9 mouse cellular contexts compared by ENCODE assay signal in the genomic region with DNA sequence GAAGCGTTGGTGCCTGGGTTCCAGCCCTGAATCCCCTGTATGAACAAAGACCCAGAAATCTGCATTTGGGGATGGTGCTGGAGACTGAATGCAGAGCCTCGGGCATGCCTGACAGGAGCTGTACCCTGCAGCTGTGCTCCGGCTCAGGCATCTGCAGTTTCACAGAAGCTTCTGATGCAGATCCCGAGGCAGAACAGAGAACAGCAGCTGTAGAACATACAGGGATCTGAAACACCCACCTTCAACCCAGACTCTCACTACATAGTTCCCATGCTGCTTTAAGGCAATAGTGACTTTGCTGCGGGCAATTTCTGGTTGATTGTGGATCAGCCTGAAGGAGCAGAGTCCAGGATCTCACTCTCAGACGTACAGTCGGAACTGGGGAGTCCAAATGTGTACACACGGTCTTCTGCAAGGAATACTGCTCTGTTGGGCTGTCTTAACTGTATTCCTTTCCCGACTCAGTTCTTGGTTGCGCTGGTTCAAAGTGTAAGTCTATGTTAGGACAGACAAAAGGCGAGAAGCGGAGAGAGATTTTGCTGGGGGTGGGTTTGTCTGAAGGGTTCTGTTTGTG. TPM values are rescaled to one million over a fixed set of nuclear protein-coding genes. Genes with fewer than 3 reads are reported as not detected.
A peak's percentile ranks its signal among the peaks of the same experiment; 100 is the strongest.
DNase-seq lines count a peak whose midpoint lies in the region; ATAC-seq and TF ChIP-seq lines count a peak whose summit lies in the region.
"Had no signal": no experiment of that assay in that cellular context is flagged by ENCODE, and none has a peak within 500 bp of the region (broad histone marks: within the 10 kb centered on the region; RNA-seq: fewer than 3 reads in every experiment).

No protein-coding gene starts in this region.

- H3K4me2 ChIP-seq in kidney, embryonic 14.5 days (replicated peaks; ENCODE audit: low read depth, low read length): peak overlapping the region; percentile 58
- H3K4me2 ChIP-seq in embryonic facial prominence, embryonic 12.5 days (replicated peaks): peak overlapping the region; percentile 69
- H3K4me2 ChIP-seq in hindbrain, embryonic 16.5 days (ENCODE audit: low read length): peak overlapping the region; percentile 78
- peak overlapping the region; percentile 81 for H3K4me2 ChIP-seq in midbrain, postnatal 0 days (ENCODE audit: low read depth, low read length, poor library complexity, severe bottlenecking)

- no peaks in the 10 kb centered on the region for H3K27me3 ChIP-seq in kidney, embryonic 14.5 days (ENCODE audit: control insufficient read depth, insufficient read depth, low read length)
- no peaks in the 10 kb centered on the region; the same call in 1 of the 2 replicates for H3K27me3 ChIP-seq in embryonic facial prominence, embryonic 12.5 days
- H3K27me3 ChIP-seq in hindbrain, embryonic 16.5 days (replicated peaks; ENCODE audit: control insufficient read depth, insufficient read depth, low read length): no peaks in the 10 kb centered on the region
- no peaks in the 10 kb centered on the region for H3K27me3 ChIP-seq in midbrain, postnatal 0 days (ENCODE audit: insufficient read depth, low read length)

- ATAC-seq in kidney, embryonic 14.5 days (ENCODE audit: low FRiP score, low TSS enrichment): no peak
- no peak for ATAC-seq in embryonic facial prominence, embryonic 12.5 days (ENCODE audit: insufficient number of reproducible peaks, insufficient read depth, low FRiP score, low TSS enrichment)
- ATAC-seq in hindbrain, embryonic 16.5 days: 0 out of 2 replicates have a peak, but pooled peaks have one; percentile 19
- no peak for ATAC-seq in midbrain, postnatal 0 days (ENCODE audit: low FRiP score)
- ATAC-seq in cerebellum, adult (ENCODE audit: insufficient number of reproducible peaks, low FRiP score, low TSS enrichment): no peak

- DNase-seq in kidney, postnatal 10 days: no peak
- DNase-seq in midbrain, postnatal 0 days (ENCODE audit: low spot score): peak; percentile 22
- DNase-seq in urinary bladder, postnatal 10 days (ENCODE audit: low spot score): no peak
- no peak for DNase-seq in adipocyte (ENCODE audit: low spot score)

- 53% methylated on average over 12 of the region's 12 CpGs for WGBS in kidney, embryonic 14.5 days
- WGBS in embryonic facial prominence, embryonic 12.5 days: 37% methylated on average over 12 of the region's 12 CpGs
- WGBS in hindbrain, embryonic 16.5 days: 47% methylated on average over 12 of the region's 12 CpGs
- 42% methylated on average over 12 of the region's 12 CpGs for WGBS in midbrain, postnatal 0 days

- TF ChIP-seq CTCF in midbrain, postnatal 0 days (IDR thresholded peaks at IDR 0.05): no peak

- no peaks in the 10 kb centered on the region for H3K9me3 ChIP-seq in kidney, embryonic 14.5 days (ENCODE audit: control insufficient read depth, low read length)
- no peaks in the 10 kb centered on the region for H3K9me3 ChIP-seq in embryonic facial prominence, embryonic 12.5 days
- H3K9me3 ChIP-seq in hindbrain, embryonic 16.5 days (ENCODE audit: control insufficient read depth, low read length): no peaks in the 10 kb centered on the region
- H3K9me3 ChIP-seq in midbrain, postnatal 0 days (ENCODE audit: low read length): no peaks in the 10 kb centered on the region

- no peaks in the 10 kb centered on the region for H3K36me3 ChIP-seq in kidney, embryonic 14.5 days (ENCODE audit: control insufficient read depth, insufficient read depth, low read length)
- H3K36me3 ChIP-seq in embryonic facial prominence, embryonic 12.5 days: no peaks in the 10 kb centered on the region
- no peaks in the 10 kb centered on the region for H3K36me3 ChIP-seq in hindbrain, embryonic 16.5 days (ENCODE audit: control insufficient read depth, insufficient read depth, low read length)
- no peaks in the 10 kb centered on the region for H3K36me3 ChIP-seq in midbrain, postnatal 0 days (ENCODE audit: insufficient read depth, low read length)

- H3K27ac ChIP-seq in kidney, embryonic 14.5 days (ENCODE audit: low read depth, low read length): peak overlapping the region; percentile 75
- H3K27ac ChIP-seq in embryonic facial prominence, embryonic 12.5 days: peak overlapping the region; percentile 58
- H3K27ac ChIP-seq in hindbrain, embryonic 16.5 days (ENCODE audit: low read depth, low read length): peak overlapping the region; percentile 72
- H3K27ac ChIP-seq in midbrain, postnatal 0 days (ENCODE audit: low read depth, low read length): peak overlapping the region; percentile 74; the same call in 1 of the 2 replicates

- H3K9ac ChIP-seq in kidney, embryonic 14.5 days (ENCODE audit: low read depth, low read length): peak overlapping the region; percentile 32; the same call in 1 of the 2 replicates
- H3K9ac ChIP-seq in embryonic facial prominence, embryonic 12.5 days: 0 out of 2 replicates have a peak overlapping the region, but pooled peaks have one; percentile 8
- H3K9ac ChIP-seq in hindbrain, embryonic 16.5 days (ENCODE audit: low read depth, low read length): peak overlapping the region; percentile 63
- H3K9ac ChIP-seq in midbrain, postnatal 0 days (replicated peaks; ENCODE audit: low read length, poor library complexity, severe bottlenecking): no peak overlapping the region

- H3K4me1 ChIP-seq in kidney, embryonic 14.5 days (ENCODE audit: control insufficient read depth, insufficient read depth, low read length): peaks cover 15% of the 10 kb centered on the region; the same call in 1 of the 2 replicates
- H3K4me1 ChIP-seq in embryonic facial prominence, embryonic 12.5 days: peaks cover 23% of the 10 kb centered on the region
- H3K4me1 ChIP-seq in hindbrain, embryonic 16.5 days (ENCODE audit: control insufficient read depth, insufficient read depth, low read depth, low read length): peaks cover 15% of the 10 kb centered on the region
- H3K4me1 ChIP-seq in midbrain, postnatal 0 days (ENCODE audit: insufficient read depth, low read length): no peaks in the 10 kb centered on the region

- H3K4me3 ChIP-seq in kidney, embryonic 14.5 days (ENCODE audit: low read length): peak overlapping the region; percentile 38; the same call in 1 of the 2 replicates
- H3K4me3 ChIP-seq in embryonic facial prominence, embryonic 12.5 days: peak overlapping the region; percentile 38; the same call in 1 of the 2 replicates
- H3K4me3 ChIP-seq in hindbrain, embryonic 16.5 days (ENCODE audit: low read length): peak overlapping the region; percentile 50
- H3K4me3 ChIP-seq in midbrain, postnatal 0 days (ENCODE audit: low read depth, low read length): peak overlapping the region; percentile 47
- H3K4me3 ChIP-seq: erythroblast, embryonic 14.5 days had no signal

RNA-seq across cellular contexts. Expression of a gene that starts 1.7 kb away (rescaled TPM):
- polyA plus RNA-seq in kidney, embryonic 14.5 days (2014; fragmentation: Nextera tagmentation; extraction: Ambion mirVana): 8.1 and 9.4 TPM in 2 replicates
- polyA plus RNA-seq in embryonic facial prominence, embryonic 12.5 days (2016; fragmentation: Nextera tagmentation; extraction: Ambion mirVana): 4.3 and 5.2 TPM in 2 replicates
- polyA plus RNA-seq in hindbrain, embryonic 16.5 days (2015; fragmentation: Nextera tagmentation; extraction: Ambion mirVana): 12.7 and 14.0 TPM in 2 replicates
- 13.3 and 15.7 TPM in 2 replicates for total RNA-seq in midbrain, postnatal 0 days (2014; rRNA removed)
- polyA plus RNA-seq in midbrain, postnatal 0 days (2015; fragmentation: Nextera tagmentation; extraction: Ambion mirVana): 17.5 and 17.8 TPM in 2 replicates
